Mouse (Mus musculus): ENCODE results near the gene Dnaja3. TPM values are rescaled to one million over a fixed set of nuclear protein-coding genes. Genes with fewer than 3 reads are reported as not detected.
"Not testable (repeated sequence)": the region's sequence is repeated elsewhere in the genome, so short reads cannot be mapped to it uniquely, and the experiment has no call there.

The Dnaja3 gene
- polyA plus RNA-seq, 1 experiment: not detected

GRCm38 (mm10) chr16:4667190-4667808, 27.5 kb downstream of the Dnaja3 start:
- H3K4me1 ChIP-seq (ENCODE audit: control insufficient read depth, insufficient read depth, low read length): no peaks in the 10 kb centered on the region
- no peak overlapping the region for H3K4me3 ChIP-seq (ENCODE audit: insufficient read depth, low read depth, low read length)
- TF ChIP-seq CTCF (IDR thresholded peaks at IDR 0.05; ENCODE audit: insufficient read depth, low read depth, low read length) (peak; percentile 59), POLR2A (IDR thresholded peaks at IDR 0.05; ENCODE audit: insufficient read depth, low read depth, low read length) (no peak)
- 27% methylated on average over 3 of the region's 3 CpGs for WGBS
- no peak overlapping the region for H3K27ac ChIP-seq (ENCODE audit: insufficient read depth, low read depth, low read length)

GRCm38 (mm10) chr16:4670317-4670716, 30.5 kb downstream of the Dnaja3 start:
- Histone ChIP-seq H3K27ac (ENCODE audit: insufficient read depth, low read depth, low read length) (no peak overlapping the region), H3K4me1 (ENCODE audit: control insufficient read depth, insufficient read depth, low read length) (no peaks in the 10 kb centered on the region), H3K4me3 (ENCODE audit: insufficient read depth, low read depth, low read length) (no peak overlapping the region)
- TF ChIP-seq POLR2A (IDR thresholded peaks at IDR 0.05; ENCODE audit: insufficient read depth, low read depth, low read length) (no peak), CTCF (IDR thresholded peaks at IDR 0.05; ENCODE audit: insufficient read depth, low read depth, low read length) (no peak)
- 87% methylated on average over 5 of the region's 5 CpGs for WGBS

GRCm38 (mm10) chr16:4674091-4674490, 34.3 kb downstream of the Dnaja3 start:
- Histone ChIP-seq H3K27ac (ENCODE audit: insufficient read depth, low read depth, low read length) (no peak overlapping the region), H3K4me1 (ENCODE audit: control insufficient read depth, insufficient read depth, low read length) (peaks cover 6% of the 10 kb centered on the region), H3K4me3 (ENCODE audit: insufficient read depth, low read depth, low read length) (no peak overlapping the region)
- TF ChIP-seq POLR2A (IDR thresholded peaks at IDR 0.05; ENCODE audit: insufficient read depth, low read depth, low read length): no peak
- no peak for TF ChIP-seq CTCF (IDR thresholded peaks at IDR 0.05; ENCODE audit: insufficient read depth, low read depth, low read length)
- 74% methylated on average over 4 of the region's 4 CpGs for WGBS

GRCm38 (mm10) chr16:4676836-4677235, 37.0 kb downstream of the Dnaja3 start:
- WGBS: 93% methylated on average over 5 of the region's 5 CpGs
- TF ChIP-seq POLR2A (IDR thresholded peaks at IDR 0.05; ENCODE audit: insufficient read depth, low read depth, low read length) (no peak), CTCF (IDR thresholded peaks at IDR 0.05; ENCODE audit: insufficient read depth, low read depth, low read length) (no peak)

GRCm38 (mm10) chr16:4678080-4678479, 38.3 kb downstream of the Dnaja3 start:
- H3K4me1 ChIP-seq (ENCODE audit: control insufficient read depth, insufficient read depth, low read length): peaks cover 6% of the 10 kb centered on the region
- H3K27ac ChIP-seq (ENCODE audit: insufficient read depth, low read depth, low read length): no peak overlapping the region
- no peak overlapping the region for H3K4me3 ChIP-seq (ENCODE audit: insufficient read depth, low read depth, low read length)
- TF ChIP-seq POLR2A (IDR thresholded peaks at IDR 0.05; ENCODE audit: insufficient read depth, low read depth, low read length) (no peak), CTCF (IDR thresholded peaks at IDR 0.05; ENCODE audit: insufficient read depth, low read depth, low read length) (no peak)
- WGBS: 89% methylated on average over 5 of the region's 5 CpGs

More at GRCm38 (mm10) chr16:4676836-4677235, 37.0 kb downstream of the Dnaja3 start:
- Histone ChIP-seq H3K4me1 (ENCODE audit: control insufficient read depth, insufficient read depth, low read length) (peaks cover 6% of the 10 kb centered on the region), H3K27ac (ENCODE audit: insufficient read depth, low read depth, low read length) (no peak overlapping the region), H3K4me3 (ENCODE audit: insufficient read depth, low read depth, low read length) (no peak overlapping the region)

GRCm38 (mm10) chr16:4679121-4680018, 39.6 kb downstream of the Dnaja3 start, which contains the start of gene Coro7:
Coro7 (minus strand) TSS chr16:4679777.
- H3K4me3 ChIP-seq (ENCODE audit: insufficient read depth, low read depth, low read length): peak within 1 kb of the TSS; percentile 67
- peaks cover 6% of the 10 kb centered on the region for H3K4me1 ChIP-seq (ENCODE audit: control insufficient read depth, insufficient read depth, low read length)
- under 1% methylated on average over 47 of the region's 47 CpGs for WGBS
- H3K27ac ChIP-seq (ENCODE audit: insufficient read depth, low read depth, low read length): no peak within 1 kb of the TSS
- TF ChIP-seq CTCF (IDR thresholded peaks at IDR 0.05; ENCODE audit: insufficient read depth, low read depth, low read length) (no peak), POLR2A (IDR thresholded peaks at IDR 0.05; ENCODE audit: insufficient read depth, low read depth, low read length) (peak; percentile 56; the same call in 1 of the 2 replicates)

- not testable (repeated sequence) for H3K4me1 ChIP-seq (ENCODE audit: control insufficient read depth, insufficient read depth, low read length); H3K4me3 ChIP-seq (ENCODE audit: insufficient read depth, low read depth, low read length); H3K27ac ChIP-seq (ENCODE audit: insufficient read depth, low read depth, low read length)
- WGBS: 82% methylated on average over 3 of the region's 3 CpGs
These were observed 41.2 kb downstream of the Dnaja3 start for GRCm38 (mm10) chr16:4680922-4681455.

- TF ChIP-seq POLR2A (IDR thresholded peaks at IDR 0.05; ENCODE audit: insufficient read depth, low read depth, low read length): no peak
- no peak for TF ChIP-seq CTCF (IDR thresholded peaks at IDR 0.05; ENCODE audit: insufficient read depth, low read depth, low read length)
- Histone ChIP-seq H3K27ac (ENCODE audit: insufficient read depth, low read depth, low read length) (no peak overlapping the region), H3K4me1 (ENCODE audit: control insufficient read depth, insufficient read depth, low read length) (peaks cover 5% of the 10 kb centered on the region), H3K4me3 (ENCODE audit: insufficient read depth, low read depth, low read length) (no peak overlapping the region)
- WGBS: 83% methylated on average over 4 of the region's 4 CpGs
These were observed 42.9 kb downstream of the Dnaja3 start for GRCm38 (mm10) chr16:4682628-4683179.

- peaks cover 3% of the 10 kb centered on the region for H3K4me1 ChIP-seq (ENCODE audit: control insufficient read depth, insufficient read depth, low read length)
- WGBS: 23% methylated on average over 9 of the region's 9 CpGs
These were observed 43.4 kb downstream of the Dnaja3 start for GRCm38 (mm10) chr16:4683193-4683580.

More at GRCm38 (mm10) chr16:4683193-4683580, 43.4 kb downstream of the Dnaja3 start:
- H3K4me3 ChIP-seq (ENCODE audit: insufficient read depth, low read depth, low read length): peak overlapping the region; percentile 88
- H3K27ac ChIP-seq (ENCODE audit: insufficient read depth, low read depth, low read length): peak overlapping the region; percentile 93
- no peak for TF ChIP-seq CTCF (IDR thresholded peaks at IDR 0.05; ENCODE audit: insufficient read depth, low read depth, low read length)
- TF ChIP-seq POLR2A (IDR thresholded peaks at IDR 0.05; ENCODE audit: insufficient read depth, low read depth, low read length): no peak

All from olfactory bulb, adult 2 months (tissue).